Mouse (Mus musculus) ES-Bruce4 (cell line): ENCODE data around the gene Ephb1. TPM values are rescaled to one million over a fixed set of nuclear protein-coding genes. Genes with fewer than 3 reads are reported as not detected.

Experiments
- H3K27ac ChIP-seq: 2 replicates; pipeline ENCODE4 v1.5.1; 2012; ENCODE audit warnings: low read length, inconsistent platforms; ENCODE audit not compliant: insufficient read depth
- H3K27me3 ChIP-seq: 2 replicates; pipeline ENCODE4 v1.6.1; 2012; ENCODE audit warnings: mild to moderate bottlenecking, low read length, inconsistent platforms; ENCODE audit not compliant: control insufficient read depth, poor library complexity, insufficient read depth, severe bottlenecking
- H3K36me3 ChIP-seq: 2 replicates; pipeline ENCODE4 v1.6.1; 2012; ENCODE audit warnings: inconsistent platforms, mild to moderate bottlenecking, low read length, moderate library complexity; ENCODE audit not compliant: control insufficient read depth, poor library complexity, insufficient read depth, severe bottlenecking
- H3K4me1 ChIP-seq: one replicate; pipeline ENCODE4 v1.8.1; 2011; ENCODE audit warnings: low read length; ENCODE audit not compliant: control insufficient read depth, insufficient read depth
- H3K4me3 ChIP-seq: 2 replicates; pipeline ENCODE4 v1.5.1; 2011; ENCODE audit warnings: low read depth, mild to moderate bottlenecking, low read length
- H3K9ac ChIP-seq: 2 replicates; pipeline ENCODE4 v1.6.1; 2012; ENCODE audit warnings: low read depth, mild to moderate bottlenecking, inconsistent platforms; ENCODE audit not compliant: poor library complexity, severe bottlenecking
- H3K9me3 ChIP-seq: replicated peaks from 2 replicates; pipeline ENCODE4 v1.6.1; 2012; ENCODE audit warnings: mild to moderate bottlenecking, low read length, inconsistent platforms; ENCODE audit not compliant: control insufficient read depth, poor library complexity, insufficient read depth, severe bottlenecking
- CTCF ChIP-seq: IDR thresholded peaks from one replicate; pipeline ENCODE4 v1.8.1; 2011; ENCODE audit warnings: low read depth, low read length
- EP300 ChIP-seq: IDR thresholded peaks from 2 replicates; pipeline ENCODE4 v1.6.1; 2011; ENCODE audit warnings: low read depth, low read length; ENCODE audit not compliant: insufficient read depth
- POLR2A ChIP-seq: IDR thresholded peaks from one replicate; pipeline ENCODE4 v1.8.1; 2011; ENCODE audit warnings: low read length; ENCODE audit not compliant: insufficient read depth
- polyA plus RNA-seq: library from polyadenylated mRNA; stranded (reverse); fragments of >200 nt; gene quantifications from 2 replicates; pipeline ENCODE4 v1.2.4, GENCODE M21; 2011; ENCODE audit warnings: low read depth; ENCODE audit not compliant: missing spikeins, insufficient read depth, insufficient read length

Gene Ephb1
- polyA plus RNA-seq, 1 experiment, result 0.52 TPM

- Histone ChIP-seq H3K9me3 (no peaks in the 10 kb centered on the region), H3K27me3 (peaks cover 12% of the 10 kb centered on the region)
- TF ChIP-seq EP300 (no peak), POLR2A (no peak), CTCF (no peak)
Measured at GRCm38 (mm10) chr9:102351221-102351620, 3.3 kb downstream of the Ephb1 start.

GRCm38 (mm10) chr9:102350696-102351095 lies 3.8 kb downstream of the Ephb1 start:
- Histone ChIP-seq H3K27ac (no peak overlapping the region), H3K4me3 (no peak overlapping the region), H3K4me1 (no peaks in the 10 kb centered on the region), H3K9me3 (no peaks in the 10 kb centered on the region), H3K9ac (no peak overlapping the region), H3K36me3 (no peaks in the 10 kb centered on the region), H3K27me3 (peaks cover 12% of the 10 kb centered on the region)
- no peak for TF ChIP-seq CTCF
- TF ChIP-seq EP300, result no peak
- TF ChIP-seq POLR2A, result no peak

More at GRCm38 (mm10) chr9:102351221-102351620, 3.3 kb downstream of the Ephb1 start:
- Histone ChIP-seq H3K4me3 (no peak overlapping the region), H3K27ac (no peak overlapping the region), H3K36me3 (no peaks in the 10 kb centered on the region), H3K9ac (no peak overlapping the region), H3K4me1 (no peaks in the 10 kb centered on the region)

- Histone ChIP-seq H3K4me3 (no peak overlapping the region), H3K27me3 (peaks cover 12% of the 10 kb centered on the region), H3K9me3 (no peaks in the 10 kb centered on the region), H3K36me3 (no peaks in the 10 kb centered on the region), H3K4me1 (no peaks in the 10 kb centered on the region), H3K9ac (no peak overlapping the region), H3K27ac (no peak overlapping the region)
- no peak for TF ChIP-seq POLR2A
- no peak for TF ChIP-seq CTCF
- TF ChIP-seq EP300, result no peak
Measured at GRCm38 (mm10) chr9:102350076-102350475, 4.4 kb downstream of the Ephb1 start.

- Histone ChIP-seq H3K9ac (no peak overlapping the region), H3K4me1 (no peaks in the 10 kb centered on the region), H3K9me3 (no peaks in the 10 kb centered on the region), H3K27ac (no peak overlapping the region), H3K4me3 (no peak overlapping the region), H3K36me3 (no peaks in the 10 kb centered on the region), H3K27me3 (0 out of 2 replicates have a peak, but pooled peaks cover 6% of the 10 kb centered on the region)
- TF ChIP-seq EP300 (no peak), POLR2A (no peak), CTCF (no peak)
Measured at GRCm38 (mm10) chr9:102346801-102347200, 7.7 kb downstream of the Ephb1 start.

- Histone ChIP-seq H3K36me3 (no peaks in the 10 kb centered on the region), H3K9me3 (no peaks in the 10 kb centered on the region), H3K27me3 (0 out of 2 replicates have a peak, but pooled peaks cover 3% of the 10 kb centered on the region), H3K27ac (no peak overlapping the region), H3K4me3 (no peak overlapping the region), H3K9ac (no peak overlapping the region), H3K4me1 (no peaks in the 10 kb centered on the region)
- TF ChIP-seq CTCF, result no peak
- TF ChIP-seq POLR2A, result no peak
- no peak for TF ChIP-seq EP300
Measured at GRCm38 (mm10) chr9:102345474-102345873, 9.0 kb downstream of the Ephb1 start.

GRCm38 (mm10) chr9:102345047-102345446 lies 9.4 kb downstream of the Ephb1 start:
- H3K4me1 ChIP-seq, result no peaks in the 10 kb centered on the region
- H3K4me3 ChIP-seq, result no peak overlapping the region
- 0 out of 2 replicates have a peak, but pooled peaks cover under 1% of the 10 kb centered on the region for H3K27me3 ChIP-seq
- H3K9me3 ChIP-seq, result no peaks in the 10 kb centered on the region
- H3K9ac ChIP-seq, result no peak overlapping the region
- TF ChIP-seq EP300 (no peak), POLR2A (no peak), CTCF (no peak)
- no peaks in the 10 kb centered on the region for H3K36me3 ChIP-seq
- no peak overlapping the region for H3K27ac ChIP-seq
